Mouse (Mus musculus) ES-Bruce4 (cell line): ENCODE data around the gene Rpl7a. TPM values are rescaled to one million over a fixed set of nuclear protein-coding genes. Genes with fewer than 3 reads are reported as not detected.
"Not testable (repeated sequence)": the region's sequence is repeated elsewhere in the genome, so short reads cannot be mapped to it uniquely, and the experiment has no call there.

Experiments used
- H3K27ac ChIP-seq: 2 replicates; pipeline ENCODE4 v1.5.1; 2012; ENCODE audit warnings: low read length, inconsistent platforms; ENCODE audit not compliant: insufficient read depth
- H3K27me3 ChIP-seq: 2 replicates; pipeline ENCODE4 v1.6.1; 2012; ENCODE audit warnings: mild to moderate bottlenecking, low read length, inconsistent platforms; ENCODE audit not compliant: control insufficient read depth, poor library complexity, insufficient read depth, severe bottlenecking
- H3K36me3 ChIP-seq: 2 replicates; pipeline ENCODE4 v1.6.1; 2012; ENCODE audit warnings: inconsistent platforms, mild to moderate bottlenecking, low read length, moderate library complexity; ENCODE audit not compliant: control insufficient read depth, poor library complexity, insufficient read depth, severe bottlenecking
- H3K4me1 ChIP-seq: one replicate; pipeline ENCODE4 v1.8.1; 2011; ENCODE audit warnings: low read length; ENCODE audit not compliant: control insufficient read depth, insufficient read depth
- H3K4me3 ChIP-seq: 2 replicates; pipeline ENCODE4 v1.5.1; 2011; ENCODE audit warnings: low read depth, mild to moderate bottlenecking, low read length
- H3K9ac ChIP-seq: 2 replicates; pipeline ENCODE4 v1.6.1; 2012; ENCODE audit warnings: low read depth, mild to moderate bottlenecking, inconsistent platforms; ENCODE audit not compliant: poor library complexity, severe bottlenecking
- H3K9me3 ChIP-seq: replicated peaks from 2 replicates; pipeline ENCODE4 v1.6.1; 2012; ENCODE audit warnings: mild to moderate bottlenecking, low read length, inconsistent platforms; ENCODE audit not compliant: control insufficient read depth, poor library complexity, insufficient read depth, severe bottlenecking
- CTCF ChIP-seq: IDR thresholded peaks from one replicate; pipeline ENCODE4 v1.8.1; 2011; ENCODE audit warnings: low read depth, low read length
- EP300 ChIP-seq: IDR thresholded peaks from 2 replicates; pipeline ENCODE4 v1.6.1; 2011; ENCODE audit warnings: low read depth, low read length; ENCODE audit not compliant: insufficient read depth
- POLR2A ChIP-seq: IDR thresholded peaks from one replicate; pipeline ENCODE4 v1.8.1; 2011; ENCODE audit warnings: low read length; ENCODE audit not compliant: insufficient read depth
- polyA plus RNA-seq: library from polyadenylated mRNA; stranded (reverse); fragments of >200 nt; gene quantifications from 2 replicates; pipeline ENCODE4 v1.2.4, GENCODE M21; 2011; ENCODE audit warnings: low read depth; ENCODE audit not compliant: missing spikeins, insufficient read depth, insufficient read length

Gene Rpl7a
- polyA plus RNA-seq, 1 experiment, result 722 TPM

DNA sequence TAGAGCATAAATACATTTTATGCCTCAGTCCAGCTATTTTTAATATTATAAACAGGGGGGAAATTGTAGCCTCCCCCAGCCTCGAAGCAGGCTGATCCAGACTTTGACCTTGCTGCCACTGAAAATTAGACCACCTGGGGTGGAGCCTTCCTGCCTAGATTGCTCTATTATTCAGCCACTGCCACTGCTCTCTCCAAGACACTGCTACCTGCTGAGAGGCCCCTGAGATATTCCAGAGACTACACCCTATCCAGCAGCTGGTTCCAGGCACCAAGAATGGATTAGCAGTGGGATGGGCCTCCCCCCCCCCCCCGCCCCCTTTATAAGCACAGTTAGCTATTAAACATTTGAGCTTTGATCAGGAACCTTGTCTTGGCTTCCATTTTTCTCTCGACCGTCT is 24.4 kb upstream of the Rpl7a start:
- Histone ChIP-seq H3K27ac (peak overlapping the region; percentile 98), H3K9me3 (peaks cover 62% of the 10 kb centered on the region), H3K36me3 (peaks cover 27% of the 10 kb centered on the region)
- TF ChIP-seq EP300, result peak; percentile 59; the same call in 1 of the 2 replicates
- H3K27me3 ChIP-seq, H3K4me3 ChIP-seq, H3K9ac ChIP-seq, H3K4me1 ChIP-seq: not testable (repeated sequence)

DNA sequence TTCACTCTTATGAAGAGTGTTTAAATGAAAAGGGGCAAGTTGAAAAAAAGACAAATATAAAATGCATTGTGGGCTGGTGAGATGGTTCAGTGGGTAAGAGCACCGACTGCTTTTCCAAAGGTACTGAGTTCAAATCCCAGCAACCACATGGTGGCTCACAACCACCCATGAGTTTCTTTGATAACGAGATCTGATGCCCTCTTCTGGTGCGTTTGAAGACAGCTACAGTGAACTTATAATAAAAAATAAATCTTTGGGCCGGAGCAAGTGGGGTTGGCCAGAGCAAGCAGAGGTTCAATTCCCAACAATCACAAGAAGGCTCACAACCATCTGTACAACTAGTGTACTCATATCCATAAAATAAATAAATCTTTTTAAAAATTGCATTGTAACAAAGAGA is 14.7 kb upstream of the Rpl7a start:
- H3K27me3 ChIP-seq, result no peaks in the 10 kb centered on the region

DNA sequence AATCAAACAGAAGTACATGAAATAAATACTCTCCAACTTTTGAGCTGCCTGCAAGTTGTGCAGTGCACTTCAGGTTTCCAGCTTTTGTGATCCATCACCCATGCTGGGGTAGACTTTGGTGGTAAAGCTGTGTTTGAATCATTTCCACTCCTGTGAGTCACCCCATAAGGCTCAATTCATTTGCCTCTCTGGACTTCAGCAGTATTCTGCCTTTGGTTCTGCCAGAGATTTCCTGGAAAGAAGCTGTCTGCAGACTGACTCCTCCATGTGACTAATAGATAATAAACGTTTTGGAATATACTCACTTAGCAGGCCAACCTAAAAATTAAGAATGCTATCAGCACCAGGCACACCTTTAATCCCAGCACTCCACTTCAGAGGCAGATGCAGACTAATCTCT is 9.8 kb upstream of the Rpl7a start:
- Histone ChIP-seq H3K9ac (no peak overlapping the region), H3K4me1 (no peaks in the 10 kb centered on the region), H3K9me3 (no peaks in the 10 kb centered on the region; the same call in 1 of the 2 replicates), H3K27ac (no peak overlapping the region), H3K27me3 (no peaks in the 10 kb centered on the region), H3K4me3 (no peak overlapping the region), H3K36me3 (peaks cover 39% of the 10 kb centered on the region)
- TF ChIP-seq POLR2A, result no peak
- TF ChIP-seq CTCF, result no peak
- no peak for TF ChIP-seq EP300

More for the DNA sequence above, 14.7 kb upstream of the Rpl7a start:
- TF ChIP-seq EP300 (no peak), POLR2A (no peak), CTCF (no peak)
- Histone ChIP-seq H3K36me3 (peaks cover 79% of the 10 kb centered on the region), H3K27ac (no peak overlapping the region), H3K4me1 (no peaks in the 10 kb centered on the region), H3K9me3 (no peaks in the 10 kb centered on the region; the same call in 1 of the 2 replicates), H3K4me3 (no peak overlapping the region), H3K9ac (no peak overlapping the region)

DNA sequence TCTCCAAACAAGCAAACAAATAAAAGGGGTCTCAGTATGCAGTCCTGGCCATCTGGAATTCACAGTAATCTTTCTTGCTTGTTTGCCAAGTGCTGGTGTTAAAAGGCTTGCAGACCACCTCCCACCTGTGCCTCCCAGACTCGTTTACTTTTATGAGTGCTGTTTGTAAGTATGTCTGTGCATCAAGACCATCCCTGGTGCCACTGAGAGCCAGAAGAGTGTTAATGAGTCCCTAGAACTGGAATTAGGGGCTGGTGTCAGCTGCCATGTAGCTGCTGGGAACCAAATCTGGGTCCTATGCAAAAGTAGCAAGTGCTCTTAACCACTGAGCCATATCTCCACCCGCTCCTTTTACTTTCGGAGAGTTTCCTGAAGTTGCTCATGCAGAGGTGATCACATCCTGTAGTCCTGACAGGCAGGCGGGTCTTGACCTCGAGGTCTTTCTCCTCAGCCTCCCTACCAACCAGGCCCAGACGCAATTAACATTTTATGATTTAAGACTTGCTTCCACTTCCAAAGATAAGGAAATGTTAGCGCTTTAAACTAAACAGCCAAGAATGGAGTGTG is 8.6 kb upstream of the Rpl7a start:
- Histone ChIP-seq H3K9ac (peak overlapping the region; percentile 80), H3K36me3 (peaks cover 32% of the 10 kb centered on the region), H3K27ac (peak overlapping the region; percentile 39; the same call in 1 of the 2 replicates), H3K27me3 (no peaks in the 10 kb centered on the region), H3K4me3 (peak overlapping the region; percentile 92), H3K4me1 (no peaks in the 10 kb centered on the region), H3K9me3 (no peaks in the 10 kb centered on the region)
- TF ChIP-seq POLR2A (no peak), CTCF (no peak), EP300 (no peak)

DNA sequence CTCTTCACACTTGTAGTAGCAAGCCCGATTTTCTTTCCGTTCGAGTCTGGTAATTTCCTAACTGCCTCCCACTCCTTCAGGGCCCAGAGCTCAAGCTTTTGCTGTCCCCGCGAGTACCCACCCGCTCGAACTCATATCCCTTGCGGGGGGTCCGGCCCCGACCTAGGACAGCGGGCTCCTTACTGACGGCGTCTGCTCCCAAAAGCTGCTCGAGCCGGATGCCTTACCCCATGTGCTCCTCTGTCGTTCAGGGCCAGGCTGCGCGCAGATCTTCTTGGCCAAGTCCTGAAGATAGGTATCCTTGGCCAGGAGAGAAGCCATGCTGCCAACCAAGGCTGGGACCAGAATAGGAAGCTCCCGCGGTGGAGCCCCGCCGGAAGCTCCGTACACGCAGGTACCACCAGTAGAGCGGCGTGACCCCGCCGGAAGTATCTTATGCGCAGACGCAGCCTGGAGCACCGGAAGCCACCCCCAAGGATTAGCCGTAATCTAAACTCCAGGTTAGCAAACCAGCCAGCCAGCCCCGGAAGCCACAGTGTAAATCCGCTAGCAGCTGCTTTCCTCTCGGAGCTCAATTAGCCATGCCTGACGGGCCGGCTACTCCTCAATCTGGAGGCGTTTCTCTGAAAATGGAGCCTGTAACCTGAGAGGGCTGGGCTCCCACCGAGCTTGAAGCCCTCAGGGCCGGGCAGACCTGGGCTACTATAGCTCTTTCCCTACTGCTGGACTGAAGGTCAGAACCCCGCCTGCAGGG is 7.9 kb upstream of the Rpl7a start, which contains the start of gene Surf6:
Gene Surf6, minus strand, starts transcription at position 413 of the 754 bp plus-strand sequence.
- H3K4me3 ChIP-seq, result peak within 1 kb of the TSS; percentile 92
- TF ChIP-seq POLR2A (peak; percentile 59), CTCF (no peak), EP300 (0 out of 2 replicates have a peak, but pooled peaks have one; percentile 74)
- peak within 1 kb of the TSS; percentile 80 for H3K9ac ChIP-seq
- H3K36me3 ChIP-seq, result peaks cover 30% of the 10 kb centered on the region
- H3K9me3 ChIP-seq, result no peaks in the 10 kb centered on the region
- H3K4me1 ChIP-seq, result no peaks in the 10 kb centered on the region
- no peaks in the 10 kb centered on the region for H3K27me3 ChIP-seq
- H3K27ac ChIP-seq, result peak within 1 kb of the TSS; percentile 89

DNA sequence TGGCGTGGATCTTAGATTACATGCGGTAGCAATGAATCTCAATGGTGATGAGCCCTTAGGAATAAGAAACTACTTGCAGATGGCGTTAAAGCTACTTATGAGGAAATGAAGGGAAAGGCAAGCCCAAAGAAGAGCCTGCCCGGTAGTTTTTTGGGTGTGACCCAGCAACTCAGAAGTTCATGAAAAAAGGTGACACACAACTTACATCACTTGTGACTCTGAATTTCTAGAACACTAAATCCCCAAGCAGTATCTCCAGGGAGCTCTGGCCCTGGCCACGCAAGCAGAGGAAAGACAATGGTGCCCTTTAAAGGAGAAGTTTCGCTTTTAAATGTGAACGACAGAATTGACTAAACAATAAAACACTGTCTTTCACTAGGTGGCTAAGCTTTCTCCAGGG is 7.3 kb upstream of the Rpl7a start:
- H3K4me3 ChIP-seq, result peak overlapping the region; percentile 68
- no peak for TF ChIP-seq EP300
- no peak for TF ChIP-seq POLR2A
- no peak for TF ChIP-seq CTCF
- H3K27ac ChIP-seq, result peak overlapping the region; percentile 89
- H3K27me3 ChIP-seq, result no peaks in the 10 kb centered on the region
- peaks cover 27% of the 10 kb centered on the region for H3K36me3 ChIP-seq
- no peaks in the 10 kb centered on the region for H3K4me1 ChIP-seq
- peak overlapping the region; percentile 25 for H3K9ac ChIP-seq
- H3K9me3 ChIP-seq, result no peaks in the 10 kb centered on the region
